Mouse (Mus musculus) adrenal gland, postnatal 14 days (tissue): ENCODE measurements around the gene Cpt1a. TPM values are rescaled to one million over a fixed set of nuclear protein-coding genes. Genes with fewer than 3 reads are reported as not detected.
A peak's percentile ranks its signal among the peaks of the same experiment; 100 is the strongest.

Source experiments
- DNase-seq: peaks from one replicate; pipeline ENCODE4 v3.0.0; 2021; ENCODE audit warnings: mixed read lengths
- total RNA-seq: library from RNA; stranded (reverse); gene quantifications from 2 replicates; pipeline ENCODE4 v1.2.3, GENCODE M21; 2021

Gene Cpt1a
- total RNA-seq, 1 experiment from 2014 or later: 315 TPM

DNA sequence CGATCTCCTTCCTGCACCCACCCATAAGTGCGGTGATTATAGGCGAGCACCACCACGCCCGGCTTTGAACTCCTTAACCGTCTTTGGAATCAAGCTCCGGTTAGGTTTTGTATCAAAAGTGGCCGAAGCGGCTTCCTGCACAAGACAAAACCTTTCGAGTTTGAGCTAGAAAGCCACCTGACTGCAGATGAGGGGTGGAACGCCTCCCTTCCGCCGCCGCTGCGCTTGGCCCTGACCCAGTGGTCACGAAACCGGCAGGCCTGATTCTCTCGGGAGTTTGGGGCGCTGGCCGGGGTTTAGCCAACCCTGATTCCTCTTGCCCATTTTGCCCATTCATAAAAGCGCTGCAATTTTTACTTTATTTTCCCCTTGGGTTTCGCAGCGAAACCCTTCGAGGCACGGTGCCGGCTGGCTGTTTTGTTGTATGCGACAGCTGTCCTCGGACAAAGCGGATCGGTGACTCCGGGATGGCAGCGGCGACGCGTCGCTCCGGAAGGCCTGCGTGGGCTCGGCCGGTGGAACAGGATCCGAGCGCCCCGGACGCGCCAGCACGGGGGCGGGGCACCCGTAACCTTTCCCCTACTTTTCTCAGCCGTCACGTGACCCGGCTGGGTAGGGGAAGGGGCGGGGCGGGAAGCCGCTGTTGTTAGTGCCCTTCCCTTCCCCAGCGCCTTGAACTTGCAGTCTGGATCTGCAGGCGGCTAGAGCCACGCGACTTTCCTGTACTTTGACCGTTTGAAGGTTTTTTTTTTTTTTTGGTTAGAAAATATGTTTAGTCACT lies 3.0 kb downstream of the Cpt1a start:
- DNase-seq: peak; percentile 97

DNA sequence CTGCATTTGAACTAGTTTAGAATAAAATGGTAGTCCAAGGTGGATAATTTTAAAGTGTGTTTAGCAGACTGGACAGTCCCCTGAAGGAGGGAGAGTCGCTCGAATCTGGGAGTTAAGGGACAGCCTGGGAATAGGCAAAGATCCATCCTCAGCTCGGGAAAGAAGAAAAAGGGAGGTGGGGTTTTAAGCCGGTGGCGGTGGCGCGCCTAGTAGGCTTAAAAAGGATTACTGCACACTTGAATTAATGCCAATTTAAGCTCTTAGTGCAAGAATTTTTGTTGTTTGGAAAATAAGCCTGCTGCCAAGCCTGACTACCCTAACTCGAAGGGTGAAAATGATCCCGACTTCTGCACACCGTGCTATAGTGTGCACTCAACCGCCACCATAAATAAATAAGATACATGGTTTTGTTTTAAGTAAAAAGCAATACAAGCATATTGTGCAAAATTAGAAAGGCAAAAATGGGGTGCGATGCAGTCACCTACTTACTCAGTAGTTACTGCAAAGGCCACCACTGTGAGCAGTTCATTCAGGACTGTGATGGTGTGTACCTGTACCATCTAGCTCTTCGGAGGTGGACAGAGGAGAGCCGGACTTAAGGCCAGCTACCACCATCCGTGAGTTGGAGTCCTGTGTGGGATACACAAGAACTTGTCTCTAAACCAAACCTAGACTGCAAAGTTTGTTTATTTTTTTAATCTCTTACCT lies 3.8 kb downstream of the Cpt1a start:
- DNase-seq: peak; percentile 48

- peak; percentile 37 for DNase-seq
Measured at GRCm38 (mm10) chr19:3326479-3327047, 4.4 kb downstream of the Cpt1a start.

GRCm38 (mm10) chr19:3333247-3333646 lies 11.1 kb downstream of the Cpt1a start:
- peak; percentile 74 for DNase-seq

- peak; percentile 72 for DNase-seq
Measured at GRCm38 (mm10) chr19:3333694-3334515, 11.8 kb downstream of the Cpt1a start.

GRCm38 (mm10) chr19:3334550-3334949 lies 12.4 kb downstream of the Cpt1a start:
- no peak for DNase-seq

DNA sequence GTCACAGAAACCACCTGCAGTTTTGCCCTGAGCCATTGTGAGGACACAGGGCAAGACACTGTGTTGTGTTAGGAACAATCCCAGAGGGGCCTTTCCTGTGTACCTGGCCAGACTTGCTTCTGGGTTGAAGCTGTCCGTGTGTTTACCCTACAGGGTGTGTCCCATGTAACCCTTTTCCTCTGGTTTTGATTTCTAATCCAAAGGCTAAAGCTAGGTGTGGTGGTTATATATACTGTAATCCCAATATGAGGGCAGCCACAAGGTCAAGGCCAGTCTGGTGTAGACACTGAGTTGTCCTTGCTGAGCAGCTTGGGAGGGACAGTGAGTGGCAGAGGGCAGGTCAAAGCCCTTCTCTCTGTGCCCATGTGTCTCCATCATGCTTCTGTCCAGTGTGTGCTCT lies 13.8 kb downstream of the Cpt1a start:
- DNase-seq: no peak

DNA sequence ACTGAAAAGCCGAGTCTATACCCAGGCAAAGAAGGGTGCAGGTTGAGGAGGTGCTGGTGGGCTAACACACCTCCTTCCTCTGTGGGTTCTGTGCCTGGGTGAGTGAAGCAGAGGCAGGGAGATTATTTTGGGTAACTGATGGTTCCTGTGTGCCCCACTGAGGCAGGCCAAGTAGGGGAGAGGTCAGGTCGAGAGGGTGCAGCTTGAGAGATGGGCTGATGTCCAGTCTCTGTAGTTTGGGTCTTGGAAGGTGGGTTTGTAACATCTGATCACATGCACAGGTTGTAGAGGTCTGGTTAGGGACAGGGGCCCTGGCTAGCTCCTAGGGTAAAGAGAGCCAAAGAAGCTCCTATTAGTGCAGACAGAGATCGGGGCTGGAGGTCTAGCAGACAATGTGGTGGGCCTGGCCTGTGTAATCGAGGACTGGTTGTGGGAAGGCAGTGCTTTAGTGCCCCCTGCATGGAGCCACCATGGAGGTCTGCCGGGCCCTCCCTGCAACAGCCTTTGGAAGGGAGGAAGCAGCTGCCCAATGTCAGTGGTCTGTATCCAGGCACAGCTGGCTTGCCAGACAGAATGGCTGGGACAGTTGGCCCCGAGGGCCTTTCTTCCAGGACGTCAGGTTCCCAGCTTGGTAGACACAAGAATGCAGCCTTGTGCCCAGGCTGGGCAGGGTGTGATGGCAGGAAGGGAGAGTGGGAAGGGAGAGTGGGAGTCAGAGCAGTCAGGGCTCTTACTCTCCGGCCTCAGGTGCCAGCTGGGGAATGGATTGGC lies 14.5 kb downstream of the Cpt1a start:
- DNase-seq: no peak

DNA sequence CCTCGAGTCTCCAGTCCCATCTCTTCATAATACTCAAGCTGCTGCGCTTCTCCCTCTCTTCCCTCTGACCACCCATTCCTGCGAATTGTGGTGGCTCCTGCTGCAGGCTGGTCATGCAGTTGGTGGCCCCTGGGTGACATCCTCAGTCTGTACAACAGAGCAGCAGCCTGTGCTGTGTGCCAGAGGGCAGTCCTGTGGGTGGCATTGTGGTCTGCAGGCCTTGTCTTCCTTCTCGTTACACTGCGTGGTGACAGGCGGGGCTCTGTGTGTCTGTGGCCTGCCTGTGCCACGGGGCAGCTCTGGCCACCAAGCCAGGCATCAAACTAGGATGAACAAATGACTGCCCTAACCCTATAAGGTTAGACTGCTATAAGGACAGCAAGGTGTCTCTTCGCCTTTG lies 17.1 kb downstream of the Cpt1a start:
- no peak for DNase-seq

DNA sequence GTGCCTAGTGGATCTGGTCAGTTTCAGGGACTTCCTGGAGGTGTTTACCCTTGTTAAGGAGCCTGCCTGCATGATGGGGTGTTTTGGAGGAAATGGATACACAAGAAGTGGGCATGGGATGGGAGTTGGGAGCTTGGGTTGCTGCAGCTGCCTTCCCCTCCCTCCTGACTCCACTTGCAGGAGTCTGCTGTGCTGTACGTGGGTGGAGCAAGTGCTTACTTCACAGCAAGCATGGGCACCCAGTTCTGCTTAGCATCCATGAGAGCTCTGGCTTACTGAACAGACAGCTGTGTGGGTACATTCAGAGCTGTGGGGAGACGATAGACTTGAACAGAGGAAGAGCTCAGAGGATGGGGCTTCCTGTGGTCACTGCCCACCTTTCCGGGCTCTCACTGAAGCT lies 18.9 kb downstream of the Cpt1a start:
- no peak for DNase-seq

- no peak for DNase-seq
Measured at GRCm38 (mm10) chr19:3343929-3344328, 21.8 kb downstream of the Cpt1a start.

- no peak for DNase-seq
Measured at GRCm38 (mm10) chr19:3344636-3345544, 22.8 kb downstream of the Cpt1a start.

DNA sequence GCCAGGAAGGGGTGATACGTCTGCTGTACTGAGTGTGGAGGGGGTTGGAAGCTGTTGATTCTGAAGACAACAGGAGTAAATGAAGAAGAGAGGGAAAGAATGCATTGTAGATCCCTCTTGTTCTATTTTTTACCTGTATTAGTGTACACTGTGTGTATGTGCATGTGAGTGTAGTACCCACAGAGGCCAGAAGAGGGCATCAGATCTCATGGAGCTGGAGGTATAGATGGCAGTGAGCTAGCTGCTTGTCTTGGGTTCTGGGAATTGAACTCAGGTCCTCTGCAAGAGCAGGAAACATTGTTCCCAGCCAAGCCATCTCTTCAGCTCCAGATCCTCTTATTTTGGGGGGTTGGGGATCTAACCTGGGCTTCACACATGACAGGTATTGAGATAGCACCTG lies 25.6 kb downstream of the Cpt1a start:
- DNase-seq: no peak

DNA sequence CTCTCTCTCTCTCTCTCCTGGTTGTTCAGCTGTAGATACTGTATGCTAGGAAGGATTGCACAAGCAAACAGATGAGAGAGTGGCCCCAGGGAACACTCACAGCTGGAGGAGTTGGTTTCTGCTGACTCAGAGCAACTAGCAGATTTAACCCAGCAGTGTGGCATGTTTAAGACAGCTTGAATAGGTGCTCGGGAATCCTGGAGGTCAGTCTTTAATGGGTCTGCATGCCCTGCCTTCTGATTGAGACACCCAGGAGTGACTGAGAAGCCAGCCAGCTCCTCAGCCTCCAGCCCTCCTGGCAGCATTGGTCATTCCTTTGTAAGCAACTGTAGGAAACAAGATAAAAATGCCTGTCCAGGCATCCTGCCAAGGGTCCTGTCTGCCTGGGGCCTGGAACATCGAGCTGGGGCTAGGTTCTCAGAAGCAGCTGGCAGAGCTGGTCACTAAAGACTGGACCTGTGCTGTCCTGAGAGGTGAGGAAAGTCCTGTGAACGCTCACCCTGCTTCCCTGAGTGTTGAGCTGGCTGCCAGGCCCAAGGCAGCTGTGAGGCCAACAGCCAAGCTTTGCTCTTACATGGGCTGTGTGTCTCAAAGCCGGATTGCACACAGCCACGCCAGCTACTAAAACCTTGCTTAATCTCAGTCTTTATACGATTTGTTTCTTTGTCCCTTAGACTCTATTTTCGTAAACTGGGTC lies 31.4 kb downstream of the Cpt1a start:
- DNase-seq: peak; percentile 87

DNA sequence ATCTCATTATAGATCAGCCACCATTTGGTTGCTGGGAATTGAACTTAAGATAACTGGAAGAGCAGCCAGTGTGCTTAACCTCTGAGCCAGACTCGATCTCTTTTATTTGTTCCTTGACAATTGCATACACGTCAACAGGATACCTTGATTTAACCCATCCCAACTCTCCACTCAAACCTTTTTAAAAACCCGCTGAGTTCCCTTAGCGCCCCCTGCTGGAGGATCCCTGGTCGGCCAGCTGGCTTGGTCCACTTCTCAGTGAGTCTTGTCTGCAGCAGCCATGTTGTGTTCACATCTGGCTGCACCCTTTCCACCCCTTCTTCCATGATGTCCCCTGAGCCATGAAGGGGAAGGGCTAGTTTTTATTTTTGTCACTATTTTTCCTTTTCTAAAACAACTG lies 33.0 kb downstream of the Cpt1a start:
- DNase-seq: peak; percentile 71

DNA sequence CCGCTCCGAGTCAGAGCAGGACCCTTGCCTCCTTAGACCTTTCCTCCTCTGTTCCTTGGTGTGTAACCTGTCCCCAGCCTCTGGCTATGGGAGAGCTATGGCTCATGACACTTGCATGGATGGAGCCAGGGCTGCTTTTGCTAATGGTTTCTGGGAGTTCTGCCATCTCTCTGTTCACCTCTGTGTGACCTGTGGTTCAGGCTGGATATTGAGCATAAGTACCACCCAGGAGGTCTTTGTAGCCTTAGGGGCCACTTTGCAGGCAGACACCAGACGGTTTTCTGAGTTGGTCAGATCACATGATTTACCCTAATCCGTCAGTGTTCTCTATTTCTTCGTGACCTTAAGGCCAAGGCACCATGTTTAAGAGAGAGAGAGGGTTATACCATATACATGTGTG lies 34.4 kb downstream of the Cpt1a start:
- DNase-seq: no peak

DNA sequence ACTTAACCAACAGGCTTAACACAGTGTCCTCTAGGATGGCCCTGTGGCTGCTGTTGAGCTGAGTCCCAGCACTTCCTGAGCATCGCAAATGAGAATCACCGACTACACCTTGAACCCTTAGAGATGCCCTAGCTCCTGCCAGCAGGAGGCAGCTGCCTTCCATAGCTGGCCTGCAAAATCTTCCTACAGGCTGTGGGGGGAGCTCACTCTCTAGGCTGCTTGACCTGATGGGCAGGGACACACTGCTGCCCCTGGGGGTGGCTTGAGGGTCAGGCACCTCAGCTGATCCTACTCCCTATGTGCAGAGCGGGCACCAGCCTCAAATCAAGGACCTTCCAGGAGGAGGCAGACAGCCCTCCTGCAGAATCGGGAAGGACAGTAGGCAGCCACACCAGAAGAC lies 35.5 kb downstream of the Cpt1a start:
- DNase-seq: peak; percentile 39

- DNase-seq: no peak
Measured at GRCm38 (mm10) chr19:3359841-3360588, 37.9 kb downstream of the Cpt1a start.

DNA sequence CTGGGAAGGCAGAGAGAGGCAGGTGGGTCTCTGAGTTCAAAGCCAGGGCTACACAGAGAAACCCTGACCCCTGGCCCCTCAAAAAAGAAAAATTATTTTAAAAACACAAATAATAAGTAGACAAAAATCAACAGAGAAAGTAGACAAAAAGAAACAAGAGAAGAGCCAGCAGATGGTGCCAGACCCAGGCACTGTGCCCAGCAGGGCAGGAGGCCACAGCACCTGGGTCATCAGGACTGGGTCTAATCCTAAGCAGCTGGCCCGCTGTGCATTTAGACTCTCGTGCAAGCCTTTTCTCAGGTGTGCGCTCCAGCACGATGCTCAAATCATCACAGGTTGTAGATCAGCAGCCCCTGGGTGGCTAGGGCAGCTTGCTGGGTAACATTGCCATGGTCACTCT lies 41.4 kb downstream of the Cpt1a start:
- no peak for DNase-seq
